Mouse (Mus musculus) thymus, postnatal 0 days (tissue): ENCODE results near the gene Hs2st1. TPM values are rescaled to one million over a fixed set of nuclear protein-coding genes. Genes with fewer than 3 reads are reported as not detected.
A peak's percentile ranks its signal among the peaks of the same experiment; 100 is the strongest.

Source experiments
- DNase-seq: peaks from one replicate; pipeline ENCODE4 v3.0.0-alpha.2; 2015; ENCODE audit warnings: low spot score
- polyA plus RNA-seq: library from polyadenylated mRNA; unstranded; fragments of >200 nt; fragmentation: Nextera tagmentation; extraction: Ambion mirVana; gene quantifications from 2 replicates; pipeline ENCODE4 v1.2.1, GENCODE M21; 2015

Hs2st1 gene
- polyA plus RNA-seq, 1 experiment from 2014 or later = 10.8 TPM

DNA sequence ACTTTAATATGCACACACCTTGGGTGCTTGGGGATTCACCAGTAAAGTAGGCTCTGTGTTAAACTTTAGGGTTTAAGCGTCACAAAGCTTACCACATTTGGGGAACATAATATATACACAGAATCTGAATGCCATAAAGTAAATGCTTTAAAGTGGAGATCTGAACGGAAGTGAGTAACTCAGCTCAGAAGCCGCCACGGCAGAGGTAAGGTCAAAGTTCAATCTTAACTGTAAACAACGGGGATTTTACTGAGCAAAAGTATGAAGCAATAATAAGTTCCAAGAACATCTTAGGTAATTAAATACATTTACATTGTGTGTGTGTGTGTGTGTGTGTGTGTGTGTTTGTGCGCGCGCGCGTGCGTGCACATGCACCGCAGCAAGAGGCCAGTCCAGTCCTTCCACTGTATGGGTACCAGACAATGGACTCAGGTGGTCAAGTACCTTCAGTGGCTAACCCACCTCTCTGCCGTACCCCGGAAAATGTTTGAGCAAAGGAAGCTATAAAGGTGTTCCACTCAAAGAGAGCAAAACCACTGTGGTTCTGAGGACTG, 123.8 kb downstream of the Hs2st1 start:
- DNase-seq = no peak

DNA sequence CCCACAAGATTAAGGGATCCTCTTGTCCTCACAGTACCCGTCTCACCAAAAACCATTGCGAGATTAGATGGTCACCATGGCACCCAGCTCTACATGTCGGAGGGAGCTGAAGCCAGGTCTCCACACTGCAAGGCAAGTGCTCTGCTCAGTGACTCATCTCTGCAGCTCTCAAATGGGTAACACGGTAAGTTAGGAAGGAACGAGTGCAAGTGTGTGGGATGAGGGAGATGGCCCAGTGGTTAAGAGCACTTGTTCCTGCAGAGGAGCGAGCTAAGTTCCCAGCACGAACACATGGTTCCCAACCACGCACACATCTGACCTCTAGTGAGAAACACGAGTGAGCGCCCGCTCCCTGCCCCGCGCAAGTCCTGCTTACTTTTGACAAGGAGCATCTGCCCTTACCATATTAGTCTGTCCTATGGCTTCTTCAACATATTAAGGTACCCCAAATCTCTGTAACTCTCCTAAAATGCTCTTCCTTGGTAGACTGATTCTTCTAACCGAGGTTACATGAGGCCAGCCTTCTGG, 132.0 kb downstream of the Hs2st1 start:
- DNase-seq = no peak

GRCm38 (mm10) chr3:144436076-144436475, 133.9 kb downstream of the Hs2st1 start:
- no peak for DNase-seq

DNA sequence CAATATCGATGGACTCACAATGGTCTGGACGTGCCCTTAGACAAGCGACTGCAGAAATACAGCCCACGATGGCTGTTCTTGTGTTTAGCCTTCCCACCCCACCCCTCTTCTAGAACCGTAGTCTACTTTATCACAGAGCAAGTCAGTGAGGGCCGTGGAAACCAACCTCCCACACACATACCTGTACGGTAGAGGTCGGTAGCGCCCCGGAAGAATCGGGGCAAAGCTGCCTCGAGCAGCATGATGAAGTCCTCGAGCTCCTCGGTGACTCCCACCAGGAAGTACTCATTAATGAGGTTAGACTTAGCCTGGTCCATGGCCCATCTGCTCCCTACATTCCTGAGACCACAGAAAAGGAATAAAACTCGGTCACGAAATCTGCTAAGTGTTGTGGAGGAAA, 134.7 kb downstream of the Hs2st1 start:
- no peak for DNase-seq

GRCm38 (mm10) chr3:144434276-144434675, 135.7 kb downstream of the Hs2st1 start:
- no peak for DNase-seq

- DNase-seq = no peak
These were observed 136.9 kb downstream of the Hs2st1 start for GRCm38 (mm10) chr3:144433039-144433438.

- DNase-seq = no peak
These were observed 137.8 kb downstream of the Hs2st1 start for GRCm38 (mm10) chr3:144432143-144432577.

- no peak for DNase-seq
These were observed 141.2 kb downstream of the Hs2st1 start for GRCm38 (mm10) chr3:144428514-144429431.

- DNase-seq = no peak
These were observed 144.9 kb downstream of the Hs2st1 start for GRCm38 (mm10) chr3:144425041-144425448.

DNA sequence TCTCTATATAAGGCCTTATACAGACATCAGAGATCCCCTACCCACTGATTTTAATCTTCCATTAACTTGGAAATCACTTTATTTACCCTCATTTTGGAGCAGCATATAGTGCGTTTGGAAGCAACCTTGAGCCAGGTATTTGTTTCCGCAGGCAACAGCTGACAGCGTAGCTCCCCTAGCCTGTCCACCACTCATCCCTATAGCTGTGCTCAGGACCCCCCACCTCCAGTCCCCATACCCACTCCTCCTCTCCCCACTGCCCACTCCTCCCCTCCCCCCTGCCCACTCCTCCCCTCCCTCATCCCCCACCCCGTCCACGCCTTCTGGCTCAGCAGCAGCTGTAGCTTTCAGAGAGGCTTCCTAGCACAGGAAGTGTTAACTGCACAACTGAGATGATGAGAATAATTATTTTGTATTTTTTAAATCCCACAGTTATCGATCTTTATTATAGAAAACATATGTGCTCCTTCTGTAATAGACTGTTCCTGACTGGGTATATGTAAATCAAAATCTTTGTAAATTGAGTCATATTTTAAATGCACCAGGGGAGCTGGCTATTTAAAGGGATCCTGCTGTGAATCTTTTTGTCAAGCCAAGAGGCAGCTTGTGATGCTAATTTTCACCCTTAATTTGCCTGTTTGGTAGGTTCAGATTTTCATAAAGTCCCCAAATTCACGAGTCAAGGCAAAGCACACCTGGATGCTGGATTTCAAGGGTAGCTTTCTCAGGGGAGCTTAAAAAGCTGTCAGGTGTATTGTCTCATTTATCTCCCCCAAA, 148.4 kb downstream of the Hs2st1 start:
- DNase-seq = no peak

- DNase-seq = no peak
These were observed 156.2 kb downstream of the Hs2st1 start for GRCm38 (mm10) chr3:144413821-144414220.

GRCm38 (mm10) chr3:144412538-144413272, 157.3 kb downstream of the Hs2st1 start:
- peak; percentile 80 for DNase-seq

- peak; percentile 17 for DNase-seq
These were observed 158.2 kb downstream of the Hs2st1 start for GRCm38 (mm10) chr3:144411650-144412278.

GRCm38 (mm10) chr3:144411051-144411542, 158.9 kb downstream of the Hs2st1 start:
- DNase-seq = peak; percentile 33

GRCm38 (mm10) chr3:144408953-144409352, 161.0 kb downstream of the Hs2st1 start:
- no peak for DNase-seq

DNA sequence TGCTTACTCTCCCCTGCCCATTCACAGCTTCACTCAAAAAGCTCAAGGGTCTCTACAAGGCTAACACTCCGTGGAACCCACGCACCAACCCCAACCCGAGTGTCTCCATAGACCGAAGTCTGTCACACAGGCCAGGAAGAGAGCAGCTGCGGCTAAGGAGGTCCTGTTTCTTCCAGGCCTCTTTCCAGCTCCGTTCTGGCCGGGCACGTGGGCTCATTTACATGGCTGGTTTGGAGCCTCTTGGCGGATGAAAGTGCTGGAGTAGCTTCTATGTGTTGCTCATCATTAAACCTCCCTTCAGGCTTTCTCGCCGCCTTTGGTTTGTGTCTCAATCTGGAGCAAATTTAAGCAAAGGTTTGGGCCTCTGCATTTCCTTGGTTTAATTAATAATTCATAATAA, 164.7 kb downstream of the Hs2st1 start:
- no peak for DNase-seq

DNA sequence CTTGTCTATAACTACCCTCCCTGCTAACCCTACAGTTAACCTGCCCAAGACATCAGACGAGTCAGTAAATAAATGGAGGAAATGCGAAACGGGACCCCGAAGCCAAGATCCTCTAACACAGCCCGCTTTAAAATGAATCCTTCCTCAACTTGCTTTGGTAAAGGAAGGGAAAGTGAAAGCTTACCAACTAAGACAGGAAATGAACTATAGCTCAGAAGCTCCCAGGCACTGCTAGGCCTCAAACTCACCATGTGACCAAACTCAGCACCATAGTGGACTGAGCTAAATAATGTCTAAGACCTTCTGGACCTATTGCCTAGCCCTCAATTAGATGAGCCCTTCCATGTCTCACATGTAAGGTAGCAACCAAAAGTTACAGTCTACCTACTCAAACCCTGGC, 168.7 kb downstream of the Hs2st1 start:
- DNase-seq = peak; percentile 21

DNA sequence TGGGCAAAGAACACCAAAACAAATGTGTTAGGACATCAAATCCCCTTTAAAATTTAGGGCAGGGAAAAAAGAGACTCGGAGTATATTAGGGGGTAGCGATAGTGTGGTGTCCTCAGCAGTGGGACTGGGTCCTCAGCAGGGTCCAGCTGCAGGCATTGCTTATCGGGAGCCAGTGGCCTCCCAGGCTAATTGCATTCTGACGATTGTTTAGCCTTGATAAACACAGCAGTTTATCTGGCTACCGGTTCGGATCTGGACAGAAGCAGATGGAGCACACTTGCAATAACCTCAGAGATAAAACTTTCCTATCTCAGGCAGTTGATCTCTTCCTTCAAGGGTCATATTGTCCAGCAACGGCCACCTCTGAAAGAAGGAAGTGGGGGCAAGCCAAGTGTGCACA, 169.1 kb downstream of the Hs2st1 start:
- DNase-seq = no peak

DNA sequence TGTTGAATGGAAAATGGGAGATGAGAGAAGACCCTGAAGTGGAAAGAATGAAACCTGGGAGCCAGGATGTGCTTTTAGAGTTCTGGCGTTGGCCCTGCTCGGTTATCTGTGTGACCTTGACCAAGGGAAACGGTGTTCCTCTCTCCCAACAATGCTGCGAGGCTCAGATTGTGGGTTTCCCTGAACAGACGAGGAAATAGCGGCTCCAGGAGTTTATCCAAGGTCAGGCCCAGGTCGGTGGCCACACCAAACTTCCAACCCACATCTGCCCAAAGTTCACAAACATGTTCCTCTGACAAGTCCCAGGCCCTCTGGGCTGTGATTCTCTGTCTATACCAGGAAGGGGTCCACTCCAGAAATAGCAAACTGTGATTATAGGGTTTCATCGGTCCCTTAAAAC, 169.6 kb downstream of the Hs2st1 start:
- no peak for DNase-seq

DNA sequence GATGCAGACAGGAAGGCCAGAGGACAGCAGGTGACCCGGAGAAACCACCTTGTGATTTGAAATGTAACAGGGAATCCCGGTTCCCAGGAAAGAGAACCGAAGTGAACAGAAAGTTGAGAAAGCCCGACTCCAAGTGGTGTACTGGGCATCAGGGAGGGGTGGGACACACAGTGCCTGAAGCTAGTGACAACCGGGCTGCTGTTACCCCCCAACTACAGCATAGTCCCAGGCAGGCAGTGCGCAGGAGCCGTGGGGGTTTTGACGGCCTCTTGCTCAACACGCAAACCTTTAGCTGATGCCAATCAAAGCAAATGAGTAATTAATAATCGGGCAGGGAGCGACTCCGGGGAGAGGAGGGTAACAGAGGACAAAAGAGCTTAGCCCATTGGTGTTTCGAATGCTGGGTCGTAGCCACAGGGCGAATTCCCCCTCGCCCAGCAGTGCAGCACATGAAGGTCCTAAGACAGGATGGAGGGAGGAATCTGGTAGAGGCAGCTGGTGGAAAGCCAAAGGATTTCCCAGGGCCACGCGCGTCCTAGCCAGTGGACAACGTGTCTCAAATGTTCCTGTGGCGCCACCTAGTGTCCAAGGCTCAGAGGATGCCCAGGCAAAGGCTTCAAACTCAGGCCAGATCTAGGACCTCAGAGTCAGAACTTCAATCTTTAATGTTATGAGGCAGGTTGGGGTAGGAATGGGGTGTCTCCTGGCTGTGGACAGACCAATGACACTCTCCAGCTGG, 170.5 kb downstream of the Hs2st1 start:
- DNase-seq = peak; percentile 65
